Mouse (Mus musculus): ENCODE data around the gene Map3k11.

Gene Map3k11

GRCm38 (mm10) chr19:5666386-5666785 lies 22.2 kb upstream of the Map3k11 start:
- DNase-seq: no peak

DNA sequence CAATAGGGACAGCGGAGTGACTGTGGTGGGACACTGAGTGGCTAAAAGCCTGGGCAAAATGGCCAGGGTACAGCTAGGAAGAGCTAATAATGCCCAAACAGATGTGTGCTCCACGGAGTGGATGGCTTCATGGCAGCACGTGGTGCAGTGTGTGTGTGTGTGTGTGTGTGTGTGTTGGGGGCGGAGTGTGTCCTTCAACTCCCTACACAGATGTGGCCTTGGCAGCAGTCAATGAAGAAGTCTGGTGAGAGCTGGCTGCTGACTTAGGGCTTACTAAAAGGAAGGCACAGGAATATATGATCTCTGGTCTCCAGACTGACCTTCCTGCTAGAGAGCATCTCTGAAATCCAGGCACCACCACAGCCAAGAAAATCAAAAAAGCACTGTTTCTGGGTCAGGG lies 20.2 kb upstream of the Map3k11 start:
- DNase-seq: no peak

DNA sequence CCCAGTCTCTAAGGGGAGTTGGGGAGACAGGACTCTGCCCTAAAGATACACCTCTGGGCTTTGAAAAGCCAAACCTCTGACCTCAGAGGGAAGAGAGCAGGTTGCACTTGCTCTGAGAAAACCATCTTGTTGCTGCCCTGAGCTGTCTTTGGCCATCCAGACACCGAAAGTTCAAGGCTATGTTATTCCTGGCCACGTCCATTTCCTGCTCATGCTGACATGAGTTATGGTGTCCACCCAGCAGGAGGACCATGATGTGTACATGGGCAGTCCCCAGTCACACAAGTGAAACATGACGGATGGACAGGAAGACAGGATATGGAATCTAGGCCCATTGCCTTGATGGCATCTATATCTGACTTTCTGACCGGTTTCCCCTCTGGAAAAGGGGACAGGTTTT lies 8.1 kb upstream of the Map3k11 start:
- no peak for DNase-seq

GRCm38 (mm10) chr19:5684236-5684635 lies 4.3 kb upstream of the Map3k11 start:
- DNase-seq: no peak

DNA sequence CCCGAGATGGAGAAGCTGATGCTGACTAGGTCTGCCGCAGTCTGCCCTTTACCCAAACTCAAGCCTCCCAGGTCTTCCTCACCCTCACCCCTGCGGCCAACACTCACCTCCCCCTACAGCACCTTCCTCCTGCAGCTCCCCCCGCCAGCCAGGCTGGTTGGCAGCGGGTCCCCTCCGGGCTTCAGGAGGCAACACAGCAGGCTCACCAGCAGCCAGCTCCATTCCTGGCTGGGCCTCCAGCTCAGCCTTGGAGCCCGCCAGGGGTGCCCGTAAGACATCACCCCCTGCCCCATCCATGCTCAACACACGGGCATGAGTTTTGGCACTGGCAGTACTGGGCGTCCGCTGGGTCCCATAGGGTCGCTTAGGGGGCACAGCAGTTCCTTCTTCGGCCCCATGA lies 3.6 kb upstream of the Map3k11 start:
- no peak for DNase-seq

- DNase-seq: no peak
Measured at GRCm38 (mm10) chr19:5685431-5685830, 3.1 kb upstream of the Map3k11 start.

DNA sequence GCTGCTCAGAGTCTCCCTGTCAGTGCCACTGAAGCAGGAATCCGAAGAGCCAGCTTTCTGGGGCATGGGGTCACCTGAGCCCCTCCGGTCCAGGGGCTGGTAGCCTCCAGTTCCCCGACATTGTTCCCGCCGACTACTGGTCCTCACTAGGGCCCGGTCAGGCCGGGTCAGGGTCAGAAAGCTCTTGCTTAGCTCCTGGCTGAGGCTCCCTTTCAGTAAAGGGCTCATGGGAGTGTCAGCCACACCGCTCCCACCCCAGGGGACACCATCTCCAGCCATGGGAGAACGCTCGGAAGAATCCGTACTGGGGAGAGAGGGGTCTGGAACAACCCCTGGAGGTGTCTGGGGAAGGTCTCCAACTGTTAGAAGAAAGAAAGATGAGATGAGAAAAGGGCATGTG lies 2.7 kb upstream of the Map3k11 start:
- no peak for DNase-seq

DNA sequence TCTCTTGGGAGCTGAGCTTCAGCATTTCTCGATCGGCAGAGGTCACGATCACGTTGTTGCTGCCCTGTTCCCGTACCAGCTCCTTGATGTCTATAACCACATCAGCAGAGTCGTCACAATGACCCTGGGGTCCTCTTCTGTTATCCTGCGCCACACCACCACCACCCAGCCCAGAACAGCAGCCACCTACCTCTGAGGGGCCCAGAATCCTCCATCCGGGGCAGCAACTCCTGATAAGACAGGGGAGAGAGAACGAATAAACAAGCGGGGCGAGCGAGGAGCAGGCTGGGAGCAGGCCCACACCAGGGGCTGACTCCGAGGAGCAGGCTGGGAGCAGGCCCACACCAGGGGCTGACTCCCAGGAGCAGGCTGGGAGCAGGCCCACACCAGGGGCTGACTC lies 2.1 kb upstream of the Map3k11 start:
- DNase-seq: no peak

DNA sequence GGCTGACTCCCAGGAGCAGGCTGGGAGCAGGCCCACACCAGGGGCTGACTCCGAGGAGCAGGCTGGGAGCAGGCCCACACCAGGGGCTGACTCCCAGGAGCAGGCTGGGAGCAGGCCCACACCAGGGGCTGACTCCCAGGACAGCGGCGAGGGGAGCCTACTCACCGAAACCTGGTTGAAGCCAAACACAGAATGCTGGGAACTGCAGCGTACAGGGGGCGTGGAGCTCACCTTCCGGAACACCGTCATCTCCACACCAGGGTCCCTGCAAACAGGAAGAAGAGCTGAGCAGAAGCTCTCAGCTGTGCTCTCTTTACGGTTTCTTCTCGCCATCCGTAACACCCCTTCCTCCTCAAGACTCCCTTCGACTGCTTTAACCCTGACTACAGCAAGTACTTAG lies 1.6 kb upstream of the Map3k11 start:
- peak; percentile 32 for DNase-seq

DNA sequence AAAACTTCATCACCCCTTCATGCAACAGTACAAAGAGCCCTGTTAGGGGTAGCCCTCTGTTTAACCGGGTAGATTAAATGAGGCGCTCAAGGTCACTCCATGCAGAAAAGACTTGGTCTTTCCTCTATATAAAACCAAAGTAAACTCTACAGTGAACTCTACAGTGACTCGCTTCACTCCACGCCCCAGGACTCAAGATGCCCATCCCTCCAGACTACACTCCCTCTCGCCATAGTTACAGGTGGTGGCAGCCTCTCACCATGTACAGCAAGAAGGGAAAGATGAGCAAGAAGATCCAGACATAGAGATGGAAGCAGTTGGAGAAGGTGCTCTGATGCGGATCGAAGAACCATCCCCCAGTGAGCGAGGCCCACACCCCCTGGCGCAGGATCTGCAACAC lies 804 bp upstream of the Map3k11 start:
- no peak for DNase-seq

DNA sequence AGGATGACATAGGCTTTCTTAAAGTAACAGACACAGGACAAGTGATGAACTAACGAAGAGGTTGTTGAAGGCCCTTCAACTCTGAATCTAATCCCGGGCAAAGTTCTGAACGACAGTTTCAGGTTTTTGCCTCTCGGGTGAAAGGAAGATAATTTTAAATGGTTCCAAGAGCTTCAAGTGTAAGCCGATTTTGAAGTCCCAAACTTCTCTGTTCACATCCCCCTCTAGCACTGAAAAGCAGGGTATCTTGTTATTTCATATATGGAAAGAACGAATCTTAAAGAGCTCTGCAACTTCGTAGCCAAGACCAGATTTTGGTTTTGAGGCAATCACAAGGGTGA lies 516 bp downstream of the Map3k11 start:
- no peak for DNase-seq

DNA sequence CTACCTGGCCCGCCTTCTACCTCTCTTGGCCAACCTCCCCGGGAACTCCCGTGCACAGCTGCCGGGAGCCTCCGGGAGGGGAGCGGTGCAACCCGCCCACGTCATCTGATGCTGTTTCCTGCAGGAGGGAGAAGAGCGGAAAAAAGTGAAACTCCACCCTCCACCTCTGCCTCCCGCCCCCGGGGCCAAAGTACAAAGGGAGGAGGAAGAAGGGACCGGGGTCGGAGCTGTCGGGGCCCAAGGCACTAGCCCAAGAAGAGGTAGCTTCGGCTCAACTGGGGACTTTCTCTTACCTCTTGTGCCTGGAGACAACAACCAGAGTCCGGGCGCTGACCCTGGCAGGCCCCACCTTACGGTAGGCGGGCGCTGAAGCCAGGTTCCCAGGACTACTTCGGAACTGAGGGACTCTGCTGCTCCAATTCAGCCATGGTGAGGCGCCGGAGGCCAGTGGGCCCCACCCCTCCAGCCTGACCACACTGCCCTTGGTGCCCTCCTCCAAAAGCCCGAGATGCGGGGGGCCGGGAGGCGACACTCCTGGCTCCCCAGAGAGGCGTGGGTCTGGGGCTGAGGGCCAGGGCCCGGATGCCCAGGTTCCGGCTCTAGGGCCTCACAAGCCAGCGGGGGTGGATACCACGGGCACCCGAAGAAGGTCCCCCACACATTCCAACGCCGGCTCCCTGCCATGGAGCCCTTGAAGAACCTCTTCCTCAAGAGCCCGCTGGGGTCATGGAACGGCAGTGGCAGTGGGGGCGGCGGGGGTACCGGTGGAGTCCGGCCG lies 1.2 kb downstream of the Map3k11 start:
- peak; percentile 83 for DNase-seq

DNA sequence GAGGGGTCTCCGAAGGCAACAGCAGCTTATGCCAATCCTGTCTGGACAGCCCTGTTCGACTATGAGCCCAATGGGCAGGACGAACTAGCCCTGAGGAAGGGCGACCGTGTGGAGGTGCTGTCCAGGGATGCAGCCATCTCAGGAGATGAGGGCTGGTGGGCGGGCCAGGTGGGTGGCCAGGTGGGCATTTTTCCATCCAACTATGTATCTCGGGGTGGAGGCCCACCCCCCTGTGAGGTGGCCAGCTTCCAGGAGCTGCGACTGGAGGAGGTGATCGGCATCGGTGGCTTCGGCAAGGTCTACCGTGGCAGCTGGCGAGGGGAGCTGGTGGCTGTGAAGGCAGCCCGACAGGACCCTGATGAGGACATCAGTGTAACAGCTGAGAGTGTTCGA lies 1.8 kb downstream of the Map3k11 start:
- DNase-seq: peak; percentile 76

GRCm38 (mm10) chr19:5691601-5692000 lies 3.1 kb downstream of the Map3k11 start:
- no peak for DNase-seq

DNA sequence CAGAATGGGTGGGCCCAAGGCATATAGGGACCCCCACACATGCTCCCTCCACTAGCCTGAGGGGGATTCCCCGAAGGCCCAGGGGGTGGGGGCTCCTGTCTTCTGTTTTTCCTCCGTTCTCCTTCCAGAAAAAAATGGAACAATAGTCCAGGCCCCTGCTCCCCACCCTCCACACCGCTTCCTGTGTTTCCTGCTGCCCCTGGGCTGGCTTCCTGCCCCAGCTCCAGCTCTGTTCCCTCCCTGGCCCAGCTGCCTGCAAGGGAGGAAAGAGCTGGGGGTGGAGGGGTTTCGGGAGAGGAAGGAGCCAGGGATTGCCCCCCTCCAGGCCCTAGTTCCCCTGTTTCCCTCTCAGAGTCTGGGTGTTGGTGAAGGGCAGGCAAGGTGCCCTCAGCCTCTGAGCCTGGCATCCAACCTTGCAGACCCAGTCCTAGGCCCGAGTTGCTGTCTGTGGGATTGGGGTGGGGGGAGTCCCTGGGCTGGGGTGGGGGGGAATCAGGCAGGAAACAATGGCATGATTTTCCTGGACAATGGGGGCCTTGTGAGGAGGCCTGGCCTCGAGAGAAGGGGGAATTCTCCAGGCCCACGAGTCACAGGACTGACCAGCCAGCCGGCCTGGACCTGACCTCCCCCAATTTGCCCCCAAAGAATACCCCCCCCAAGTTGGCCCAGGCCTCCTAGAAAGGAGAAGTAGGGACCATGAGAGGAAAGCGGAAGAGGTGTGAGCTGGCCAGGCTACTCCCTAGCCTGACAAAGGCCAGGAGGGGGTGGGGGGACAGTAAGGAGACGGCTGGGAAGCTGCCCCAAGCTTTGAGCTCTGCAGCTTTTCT lies 3.8 kb downstream of the Map3k11 start:
- DNase-seq: peak; percentile 48

GRCm38 (mm10) chr19:5692913-5693396 lies 4.4 kb downstream of the Map3k11 start:
- DNase-seq: no peak

DNA sequence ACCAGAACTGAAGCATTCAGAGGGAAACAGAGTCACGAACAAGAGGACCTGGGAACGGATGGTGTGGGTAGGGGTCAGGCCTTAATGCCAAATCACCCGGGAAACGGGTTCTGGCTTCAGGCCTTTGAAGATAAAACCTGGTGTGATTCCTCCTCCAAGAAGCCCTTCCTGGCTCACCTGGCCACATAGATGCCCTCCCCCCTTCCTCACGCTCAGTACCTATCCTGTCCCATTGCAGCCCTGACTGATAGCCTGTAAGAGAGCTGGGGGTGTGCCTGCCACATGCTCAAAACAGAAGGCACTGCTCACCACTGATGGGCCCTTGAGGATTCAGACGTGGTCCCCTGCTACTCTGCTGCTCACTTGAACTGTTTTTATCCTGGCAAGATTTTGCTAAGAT lies 5.3 kb downstream of the Map3k11 start:
- DNase-seq: no peak

- no peak for DNase-seq
Measured at GRCm38 (mm10) chr19:5695849-5696462, 7.4 kb downstream of the Map3k11 start.

DNA sequence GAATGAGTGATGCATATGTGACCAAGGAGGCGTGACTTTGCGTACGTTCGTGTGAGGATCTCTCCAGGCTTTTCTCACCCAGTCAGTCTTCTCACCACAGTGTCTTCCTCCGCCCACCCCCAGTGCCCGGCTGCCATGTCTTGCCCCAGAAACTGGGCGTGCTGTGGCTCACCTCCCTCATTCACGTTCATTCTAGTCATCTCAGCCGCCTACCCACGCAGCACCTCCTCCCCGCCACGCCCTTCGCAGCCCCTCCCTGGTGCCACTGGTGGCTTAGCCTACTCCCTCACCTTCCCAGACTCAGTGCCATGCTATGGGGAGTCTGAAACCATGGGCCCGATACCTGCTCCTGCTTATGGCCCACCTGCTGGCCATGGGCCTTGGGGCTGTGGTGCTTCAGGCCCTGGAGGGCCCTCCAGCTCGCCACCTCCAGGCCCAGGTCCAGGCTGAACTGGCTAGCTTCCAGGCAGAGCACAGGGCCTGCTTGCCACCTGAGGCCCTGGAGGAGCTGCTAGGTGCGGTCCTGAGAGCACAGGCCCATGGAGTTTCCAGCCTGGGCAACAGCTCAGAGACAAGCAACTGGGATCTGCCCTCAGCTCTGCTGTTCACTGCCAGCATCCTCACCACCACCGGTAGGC lies 15.7 kb downstream of the Map3k11 start, which contains the start of gene Kcnk7:
Gene Kcnk7 (plus strand): TSS at position 205 of the 638 bp plus-strand sequence.
- no peak for DNase-seq

GRCm38 (mm10) chr19:5704801-5705571 lies 16.4 kb downstream of the Map3k11 start:
- no peak for DNase-seq

GRCm38 (mm10) chr19:5710068-5710467 lies 21.5 kb downstream of the Map3k11 start:
- DNase-seq: no peak

DNA sequence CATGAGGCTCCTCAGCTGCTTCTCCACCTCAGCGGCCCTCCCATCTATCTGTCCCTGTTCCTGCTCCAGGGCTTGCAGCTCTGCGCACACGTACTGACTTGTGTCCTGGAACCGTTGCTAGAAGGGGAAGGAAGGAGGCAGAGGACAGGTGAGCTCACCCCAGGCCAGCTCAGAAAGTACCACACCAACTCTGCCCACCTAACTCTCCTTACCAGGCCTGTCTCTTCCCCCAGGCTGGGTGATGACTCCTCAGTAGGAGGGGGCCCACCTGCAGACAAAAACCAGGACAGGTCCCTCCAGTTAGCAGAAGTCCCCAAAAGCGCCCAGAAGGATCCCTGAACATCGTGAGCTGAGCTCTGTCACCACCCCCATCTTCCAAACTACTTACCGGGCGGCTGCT lies 22.0 kb downstream of the Map3k11 start:
- no peak for DNase-seq

Measured in cerebellum, adult 9-11 months (tissue).